Comparison of ENCODE assay signal across 8 mouse cellular contexts in the genomic region with DNA sequence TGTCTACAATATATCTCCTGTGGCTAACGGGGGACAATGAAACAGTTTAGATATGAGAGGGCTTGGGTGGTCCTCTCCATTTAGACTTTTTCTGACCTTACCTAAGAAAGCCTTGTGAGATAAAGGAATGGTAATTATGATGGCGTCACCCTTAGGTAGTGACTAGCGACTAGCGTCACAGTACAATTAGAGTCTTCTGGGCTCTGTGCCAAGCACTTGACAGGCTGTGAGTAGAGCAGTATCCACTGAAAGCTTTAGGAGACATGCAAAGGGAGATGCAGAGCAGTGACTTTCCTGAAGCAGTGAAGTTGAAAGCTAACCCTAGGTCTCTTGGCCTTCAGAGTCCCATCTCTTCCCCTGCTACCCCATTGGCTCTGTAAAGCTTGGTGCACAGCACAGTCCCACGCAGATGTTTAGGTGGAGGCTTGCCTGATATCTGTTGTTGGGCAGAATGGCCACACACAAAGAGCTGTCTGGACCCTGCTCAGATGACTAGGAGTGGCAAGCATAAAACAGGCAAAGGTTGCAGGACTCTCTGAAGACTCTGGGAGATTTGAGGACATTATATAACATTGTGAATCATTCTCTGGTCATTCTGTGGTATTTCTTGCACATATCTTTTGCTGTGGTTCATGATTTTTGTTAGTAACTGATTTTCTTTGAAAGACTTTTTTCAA. TPM values are rescaled to one million over a fixed set of nuclear protein-coding genes. Genes with fewer than 3 reads are reported as not detected.
DNase-seq lines count a peak whose midpoint lies in the region; ATAC-seq lines count a peak whose summit lies in the region.

No protein-coding gene starts in this region.

- H3K27ac ChIP-seq in heart, embryonic 12.5 days (ENCODE audit: poor library complexity, severe bottlenecking), result peak overlapping the region; percentile 72

- no peaks in the 10 kb centered on the region for H3K36me3 ChIP-seq in heart, embryonic 12.5 days

- H3K4me3 ChIP-seq in heart, embryonic 12.5 days, result no peak overlapping the region

- peak; percentile 43 for DNase-seq in adrenal gland, postnatal 10 days
- DNase-seq in adrenal gland, adult 18-20 months (ENCODE audit: low spot score in 2 of 2), result no peak
- DNase-seq in 3T3-L1 (ENCODE audit: low read depth, low spot score), result peak; percentile 53
- DNase-seq in kidney, postnatal 36 days, result peak; percentile 11 to 20
- DNase-seq in thymus, postnatal 0 days (ENCODE audit: low spot score), result no peak
- DNase-seq in c-Kit-positive CD71-positive TER-119-positive erythroid progenitor cells, embryonic 14.5 days (ENCODE audit: low spot score), result no peak
- DNase-seq in thymus, postnatal 10 days (ENCODE audit: low spot score in 2 of 2), result no peak

- WGBS in heart, embryonic 12.5 days, result 15% methylated on average over 5 of the region's 5 CpGs

- H3K9ac ChIP-seq in heart, embryonic 12.5 days, result no peak overlapping the region

- no peak overlapping the region for H3K4me2 ChIP-seq in heart, embryonic 12.5 days

- ATAC-seq in heart, embryonic 12.5 days (ENCODE audit: insufficient number of reproducible peaks, low FRiP score), result peak; percentile 71; the same call in 1 of the 2 replicates

- H3K4me1 ChIP-seq in heart, embryonic 12.5 days (replicated peaks), result peaks cover 17% of the 10 kb centered on the region

- H3K27me3 ChIP-seq in heart, embryonic 12.5 days (replicated peaks), result no peaks in the 10 kb centered on the region

- peaks cover 2% of the 10 kb centered on the region; the same call in 1 of the 2 replicates for H3K9me3 ChIP-seq in heart, embryonic 12.5 days (replicated peaks)

RNA-seq across cellular contexts. Expression of gene Ednra, which starts 48.1 kb away (rescaled TPM):
- total RNA-seq in adrenal gland, postnatal 10 days (2021), result 10 to 100 TPM; 21.8 to 26.8 TPM
- total RNA-seq in adrenal gland, adult 18-20 months (2021), result 10 to 100 TPM; 21.5 to 21.9 TPM
- 42.0 and 45.6 TPM in 2 replicates for polyA plus RNA-seq in heart, embryonic 12.5 days (2016; fragmentation: Nextera tagmentation; extraction: Ambion mirVana)
- 2.5 and 3.6 TPM in 2 replicates for polyA plus RNA-seq in thymus, postnatal 0 days (2015; fragmentation: Nextera tagmentation; extraction: Ambion mirVana)

Comparison
In these comparisons a context has a peak if more than half of its experiments do, and no peak if none do; other contexts are left out.
1. DNase-seq: peak in adrenal gland, postnatal 10 days (single experiment), 3T3-L1 (single experiment) and kidney, postnatal 36 days (2 of 2); none in adrenal gland, adult 18-20 months (0 of 2), thymus, postnatal 0 days (single experiment), c-Kit-positive CD71-positive TER-119-positive erythroid progenitor cells, embryonic 14.5 days (single experiment) and thymus, postnatal 10 days (0 of 2).